Mouse (Mus musculus): ENCODE data around the gene Kank1. TPM values are rescaled to one million over a fixed set of nuclear protein-coding genes. Genes with fewer than 3 reads are reported as not detected.

Gene Kank1
- polyA plus RNA-seq, 1 experiment from 2014 or later: 8.3 TPM

DNA sequence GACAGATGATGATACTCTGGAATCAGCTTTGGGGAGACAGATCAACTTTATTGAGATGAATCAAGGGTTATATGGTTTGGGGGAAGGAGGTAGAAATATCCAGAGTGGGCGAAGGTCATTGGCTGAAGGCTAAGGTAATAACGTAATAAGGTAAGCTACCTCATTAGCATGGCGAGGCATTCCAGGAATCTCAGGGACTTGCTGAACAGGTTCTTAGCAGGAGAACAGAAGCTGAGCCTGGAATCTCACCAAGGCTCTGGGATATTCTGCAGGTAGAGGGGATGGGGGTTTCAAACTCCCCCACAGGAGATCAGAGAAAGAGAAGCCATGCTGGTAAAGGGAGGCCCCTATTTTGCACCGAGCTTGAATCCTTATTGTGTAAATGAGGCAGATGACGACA lies 60.5 kb downstream of the Kank1 start:
- Histone ChIP-seq H3K36me3 (ENCODE audit: control insufficient read depth, insufficient read depth) (no peaks in the 10 kb centered on the region), H3K27me3 (ENCODE audit: control insufficient read depth, insufficient read depth, low read depth, low read length) (no peaks in the 10 kb centered on the region), H3K4me2 (ENCODE audit: low read depth, low read length) (no peak overlapping the region), H3K4me1 (ENCODE audit: control insufficient read depth, low read depth, low read length) (no peaks in the 10 kb centered on the region), H3K27ac (ENCODE audit: low read length) (no peak overlapping the region), H3K9me3 (replicated peaks; ENCODE audit: control insufficient read depth, low read length) (no peaks in the 10 kb centered on the region), H3K4me3 (ENCODE audit: low read depth, low read length) (no peak overlapping the region), H3K9ac (ENCODE audit: low read depth, low read length) (no peak overlapping the region)
- 67% methylated on average over 5 of the region's 5 CpGs for WGBS (ENCODE audit: insufficient replicate concordance)
- ATAC-seq (ENCODE audit: low read depth): no peak

DNA sequence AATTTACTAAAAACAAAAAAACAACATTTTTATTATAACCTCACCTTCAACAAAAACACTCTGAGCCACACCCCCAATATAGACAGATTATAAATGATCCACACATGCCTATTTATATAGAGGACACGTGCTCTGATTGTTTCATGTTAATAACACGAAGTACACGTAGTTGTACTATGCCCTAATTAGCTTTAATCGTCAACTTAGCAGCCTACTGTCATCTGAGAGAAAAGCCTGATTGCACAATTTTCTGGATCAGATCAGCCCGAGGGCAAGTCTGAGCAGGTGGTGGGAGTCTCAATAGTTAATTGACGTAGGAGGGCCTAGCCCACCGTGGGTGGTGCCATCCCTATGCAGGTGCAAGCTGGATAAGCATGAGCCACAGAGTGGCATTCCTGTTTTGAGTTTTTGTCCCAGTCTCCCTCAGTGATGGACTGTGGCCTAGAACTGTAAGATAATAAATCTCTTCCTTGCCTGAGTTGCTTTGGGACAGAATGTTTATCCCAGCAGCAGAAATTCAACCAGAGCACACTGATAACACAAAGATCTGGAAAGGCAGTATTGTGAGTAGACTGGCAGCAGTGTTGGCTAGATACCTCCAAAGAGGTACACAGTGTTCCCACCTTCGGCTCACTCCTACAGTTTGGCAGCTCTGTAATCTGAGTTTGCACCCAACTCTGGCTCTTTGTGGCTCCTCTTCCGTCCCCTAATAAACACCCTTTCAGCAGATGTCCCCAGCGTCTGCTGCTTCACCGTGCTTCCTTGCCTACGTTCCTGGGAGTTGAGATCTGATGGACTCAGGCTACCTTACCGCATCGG lies 63.3 kb downstream of the Kank1 start:
- no peaks in the 10 kb centered on the region for H3K27me3 ChIP-seq (ENCODE audit: control insufficient read depth, insufficient read depth, low read depth, low read length)
- H3K4me3 ChIP-seq (ENCODE audit: low read depth, low read length): no peak overlapping the region
- WGBS (ENCODE audit: insufficient replicate concordance): 60% methylated on average over 14 of the region's 14 CpGs
- H3K9ac ChIP-seq (ENCODE audit: low read depth, low read length): no peak overlapping the region
- no peak for ATAC-seq (ENCODE audit: low read depth)
- H3K4me2 ChIP-seq (ENCODE audit: low read depth, low read length): no peak overlapping the region
- no peaks in the 10 kb centered on the region for H3K36me3 ChIP-seq (ENCODE audit: control insufficient read depth, insufficient read depth)
- no peak overlapping the region for H3K27ac ChIP-seq (ENCODE audit: low read length)
- no peaks in the 10 kb centered on the region for H3K9me3 ChIP-seq (replicated peaks; ENCODE audit: control insufficient read depth, low read length)
- no peaks in the 10 kb centered on the region for H3K4me1 ChIP-seq (ENCODE audit: control insufficient read depth, low read depth, low read length)

DNA sequence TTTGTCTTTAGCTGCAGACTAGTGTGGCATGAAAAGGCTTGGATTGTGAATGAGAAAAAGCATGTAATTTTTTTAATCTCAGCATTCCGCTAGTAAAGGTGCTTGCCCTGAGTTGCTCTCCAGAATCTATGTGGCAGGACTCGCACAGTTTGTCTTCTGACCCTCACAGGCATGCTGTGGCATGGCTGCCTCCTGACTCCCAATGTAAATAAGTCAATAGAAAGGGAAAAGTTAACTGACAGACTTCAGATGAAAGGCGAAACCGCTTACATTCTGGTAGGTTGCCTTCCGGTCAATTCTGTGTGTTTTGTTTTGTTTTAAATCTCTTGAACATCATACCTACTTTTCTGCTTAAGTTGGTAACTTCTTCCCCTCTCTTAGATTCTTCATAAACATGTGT lies 64.4 kb downstream of the Kank1 start:
- Histone ChIP-seq H3K27ac (ENCODE audit: low read length) (no peak overlapping the region), H3K4me3 (ENCODE audit: low read depth, low read length) (no peak overlapping the region), H3K36me3 (ENCODE audit: control insufficient read depth, insufficient read depth) (no peaks in the 10 kb centered on the region), H3K4me1 (ENCODE audit: control insufficient read depth, low read depth, low read length) (no peaks in the 10 kb centered on the region), H3K9me3 (replicated peaks; ENCODE audit: control insufficient read depth, low read length) (no peaks in the 10 kb centered on the region), H3K27me3 (ENCODE audit: control insufficient read depth, insufficient read depth, low read depth, low read length) (no peaks in the 10 kb centered on the region), H3K4me2 (ENCODE audit: low read depth, low read length) (no peak overlapping the region), H3K9ac (ENCODE audit: low read depth, low read length) (no peak overlapping the region)
- no peak; the same call in 1 of the 2 replicates for ATAC-seq (ENCODE audit: low read depth)
- WGBS (ENCODE audit: insufficient replicate concordance): 68% methylated on average over 5 of the region's 5 CpGs

DNA sequence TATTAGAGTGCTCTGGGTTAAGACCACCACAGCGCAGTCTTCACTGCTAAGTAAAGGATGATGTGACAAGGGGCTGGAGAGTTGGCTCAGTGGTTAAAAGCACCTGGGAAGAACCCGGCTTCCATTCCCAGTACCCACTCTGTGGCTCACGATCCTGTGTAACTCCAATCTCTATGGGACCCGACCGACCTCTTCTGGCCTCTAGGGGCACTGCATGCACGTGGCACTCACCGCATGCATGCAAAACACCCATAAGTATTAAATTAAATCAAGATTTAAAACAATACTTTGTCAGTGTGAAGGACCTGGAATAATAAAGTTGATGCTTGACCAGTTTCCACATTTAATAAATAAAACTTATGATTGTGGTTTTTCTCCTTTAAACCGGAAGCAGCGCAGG lies 69.5 kb downstream of the Kank1 start:
- Histone ChIP-seq H3K27ac (ENCODE audit: low read length) (no peak overlapping the region), H3K36me3 (ENCODE audit: control insufficient read depth, insufficient read depth) (no peaks in the 10 kb centered on the region), H3K4me2 (ENCODE audit: low read depth, low read length) (no peak overlapping the region), H3K9me3 (replicated peaks; ENCODE audit: control insufficient read depth, low read length) (no peaks in the 10 kb centered on the region), H3K4me1 (ENCODE audit: control insufficient read depth, low read depth, low read length) (no peaks in the 10 kb centered on the region), H3K4me3 (ENCODE audit: low read depth, low read length) (no peak overlapping the region), H3K27me3 (ENCODE audit: control insufficient read depth, insufficient read depth, low read depth, low read length) (no peaks in the 10 kb centered on the region), H3K9ac (ENCODE audit: low read depth, low read length) (no peak overlapping the region)
- 52% methylated on average over 9 of the region's 9 CpGs for whole genome bisulfite sequencing (ENCODE audit: insufficient replicate concordance)
- ATAC-seq (ENCODE audit: low read depth): no peak

DNA sequence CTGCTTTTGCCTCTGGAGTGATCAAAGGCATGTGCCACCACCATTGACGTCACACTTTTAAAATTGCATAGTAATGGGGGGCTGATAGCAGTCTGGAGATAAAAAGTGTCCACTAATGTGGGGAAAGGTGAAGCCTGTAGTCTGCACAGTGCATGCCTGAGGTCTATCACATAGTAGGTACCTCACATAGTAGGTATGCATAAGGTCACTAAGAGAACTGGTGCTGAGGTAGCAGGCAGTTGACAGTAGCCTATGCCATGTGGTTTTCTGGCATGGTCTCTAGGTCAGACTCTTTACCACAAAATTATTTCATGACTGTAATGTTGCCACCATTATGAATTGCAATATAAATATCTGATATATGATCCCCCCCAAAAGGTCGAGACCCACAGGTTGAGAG lies 71.4 kb downstream of the Kank1 start:
- Histone ChIP-seq H3K4me1 (ENCODE audit: control insufficient read depth, low read depth, low read length) (peaks cover 3% of the 10 kb centered on the region; the same call in 1 of the 2 replicates), H3K27ac (ENCODE audit: low read length) (no peak overlapping the region), H3K36me3 (ENCODE audit: control insufficient read depth, insufficient read depth) (no peaks in the 10 kb centered on the region), H3K9me3 (replicated peaks; ENCODE audit: control insufficient read depth, low read length) (no peaks in the 10 kb centered on the region), H3K9ac (ENCODE audit: low read depth, low read length) (no peak overlapping the region), H3K4me3 (ENCODE audit: low read depth, low read length) (no peak overlapping the region), H3K4me2 (ENCODE audit: low read depth, low read length) (no peak overlapping the region), H3K27me3 (ENCODE audit: control insufficient read depth, insufficient read depth, low read depth, low read length) (no peaks in the 10 kb centered on the region)
- WGBS (ENCODE audit: insufficient replicate concordance): 19% methylated on average over 2 of the region's 2 CpGs
- no peak for ATAC-seq (ENCODE audit: low read depth)

DNA sequence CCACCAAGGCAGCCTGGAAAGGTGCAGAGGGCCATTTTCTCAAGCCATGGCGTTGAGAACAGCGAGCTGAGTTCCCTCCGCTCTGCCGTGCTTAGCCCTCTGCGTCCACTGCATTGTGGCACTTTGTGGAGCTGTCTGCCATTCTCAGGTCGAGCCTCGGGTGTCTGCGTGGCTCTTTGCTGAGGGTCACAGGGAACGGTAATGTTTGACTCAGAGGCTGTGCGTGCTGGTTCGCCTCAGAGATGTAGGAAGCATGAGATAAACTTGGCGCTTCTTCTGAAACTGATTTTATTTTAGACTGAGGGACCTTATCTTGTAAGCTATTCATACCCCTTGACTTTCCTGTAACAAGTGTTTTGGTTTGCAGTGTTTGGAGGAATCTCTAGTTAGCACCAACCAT lies 72.0 kb downstream of the Kank1 start:
- no peak for ATAC-seq (ENCODE audit: low read depth)
- Histone ChIP-seq H3K27ac (ENCODE audit: low read length) (no peak overlapping the region), H3K36me3 (ENCODE audit: control insufficient read depth, insufficient read depth) (no peaks in the 10 kb centered on the region), H3K4me2 (ENCODE audit: low read depth, low read length) (no peak overlapping the region), H3K4me1 (ENCODE audit: control insufficient read depth, low read depth, low read length) (peaks cover 3% of the 10 kb centered on the region; the same call in 1 of the 2 replicates), H3K9me3 (replicated peaks; ENCODE audit: control insufficient read depth, low read length) (no peaks in the 10 kb centered on the region), H3K27me3 (ENCODE audit: control insufficient read depth, insufficient read depth, low read depth, low read length) (no peaks in the 10 kb centered on the region), H3K4me3 (ENCODE audit: low read depth, low read length) (no peak overlapping the region), H3K9ac (ENCODE audit: low read depth, low read length) (no peak overlapping the region)
- WGBS (ENCODE audit: insufficient replicate concordance): 28% methylated on average over 12 of the region's 12 CpGs

DNA sequence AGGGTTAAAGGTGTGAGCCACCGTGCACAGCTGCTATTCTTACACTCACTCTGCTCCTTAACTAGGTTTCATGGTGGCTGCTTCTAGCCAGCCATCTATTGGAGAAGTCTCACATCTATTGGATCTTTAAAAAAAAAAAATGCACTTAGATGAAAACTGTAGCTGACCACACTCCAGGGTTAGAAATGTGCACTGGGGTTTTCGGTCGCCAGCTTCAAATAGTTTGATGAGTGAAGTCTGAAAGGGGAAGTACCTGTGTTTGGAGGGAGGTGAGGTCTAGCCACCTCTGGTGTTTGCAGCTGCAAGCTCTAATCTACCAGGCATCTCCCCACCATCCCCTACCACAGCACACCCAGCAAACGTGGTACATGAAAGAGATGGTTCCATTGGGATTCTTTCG lies 74.2 kb downstream of the Kank1 start:
- WGBS (ENCODE audit: insufficient replicate concordance): 39% methylated on average over 5 of the region's 5 CpGs
- ATAC-seq (ENCODE audit: low read depth): no peak

DNA sequence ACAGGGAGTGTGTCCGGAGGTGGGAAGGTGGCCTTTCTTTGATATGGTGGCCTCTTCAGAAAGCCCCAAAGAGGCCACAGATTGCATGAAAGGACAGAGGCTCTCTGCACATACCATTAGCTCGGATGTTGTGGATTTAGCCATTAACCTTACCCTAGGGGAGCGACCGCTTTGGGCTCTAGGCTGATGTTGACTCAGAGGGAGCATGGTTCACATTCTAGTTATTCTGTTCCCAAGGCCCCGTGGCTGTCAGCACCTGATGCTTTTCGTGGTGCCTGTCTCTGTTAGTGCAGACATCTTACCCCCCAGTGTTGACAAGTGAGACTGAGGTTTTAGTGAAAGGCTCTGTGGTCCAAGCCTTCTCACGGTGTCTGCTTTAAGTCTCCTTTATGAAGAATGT lies 74.9 kb downstream of the Kank1 start:
- Histone ChIP-seq H3K27ac (ENCODE audit: low read length) (no peak overlapping the region), H3K4me1 (ENCODE audit: control insufficient read depth, low read depth, low read length) (peaks cover 3% of the 10 kb centered on the region; the same call in 1 of the 2 replicates), H3K9me3 (replicated peaks; ENCODE audit: control insufficient read depth, low read length) (no peaks in the 10 kb centered on the region), H3K36me3 (ENCODE audit: control insufficient read depth, insufficient read depth) (no peaks in the 10 kb centered on the region), H3K27me3 (ENCODE audit: control insufficient read depth, insufficient read depth, low read depth, low read length) (no peaks in the 10 kb centered on the region), H3K4me3 (ENCODE audit: low read depth, low read length) (no peak overlapping the region), H3K4me2 (ENCODE audit: low read depth, low read length) (no peak overlapping the region), H3K9ac (ENCODE audit: low read depth, low read length) (no peak overlapping the region)
- ATAC-seq (ENCODE audit: low read depth): peak; percentile 72
- WGBS (ENCODE audit: insufficient replicate concordance): 48% methylated on average over 7 of the region's 7 CpGs

More for the DNA sequence above, 74.2 kb downstream of the Kank1 start:
- Histone ChIP-seq H3K9ac (ENCODE audit: low read depth, low read length) (no peak overlapping the region), H3K4me1 (ENCODE audit: control insufficient read depth, low read depth, low read length) (peaks cover 3% of the 10 kb centered on the region; the same call in 1 of the 2 replicates), H3K4me3 (ENCODE audit: low read depth, low read length) (no peak overlapping the region), H3K4me2 (ENCODE audit: low read depth, low read length) (no peak overlapping the region), H3K9me3 (replicated peaks; ENCODE audit: control insufficient read depth, low read length) (no peaks in the 10 kb centered on the region), H3K27ac (ENCODE audit: low read length) (no peak overlapping the region), H3K36me3 (ENCODE audit: control insufficient read depth, insufficient read depth) (no peaks in the 10 kb centered on the region), H3K27me3 (ENCODE audit: control insufficient read depth, insufficient read depth, low read depth, low read length) (no peaks in the 10 kb centered on the region)

DNA sequence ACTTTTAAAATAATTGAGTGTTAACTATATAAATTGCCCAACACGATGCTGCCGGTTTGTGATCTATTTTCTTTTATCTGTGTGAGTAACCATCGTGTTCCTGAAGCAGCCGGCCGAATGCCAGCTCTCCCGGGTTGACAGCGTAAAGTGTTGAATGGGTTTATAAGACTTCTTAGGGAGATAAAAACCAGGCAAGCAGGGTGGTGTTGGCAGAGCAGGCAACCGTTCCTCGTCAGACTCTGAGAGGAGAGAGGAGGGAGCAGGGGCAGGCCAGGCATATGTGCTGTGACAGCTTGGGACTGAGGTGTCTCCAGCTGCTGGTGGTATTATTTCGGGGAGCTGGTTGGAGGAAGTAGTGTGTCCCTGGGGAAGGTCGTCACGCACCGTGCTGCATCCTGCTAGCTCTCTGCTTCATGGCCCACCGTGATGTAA lies 78.7 kb downstream of the Kank1 start:
- H3K9ac ChIP-seq (ENCODE audit: low read depth, low read length): no peak overlapping the region
- H3K4me3 ChIP-seq (ENCODE audit: low read depth, low read length): no peak overlapping the region
- H3K27ac ChIP-seq (ENCODE audit: low read length): no peak overlapping the region
- H3K36me3 ChIP-seq (ENCODE audit: control insufficient read depth, insufficient read depth): no peaks in the 10 kb centered on the region
- no peaks in the 10 kb centered on the region for H3K27me3 ChIP-seq (ENCODE audit: control insufficient read depth, insufficient read depth, low read depth, low read length)
- 42% methylated on average over 14 of the region's 14 CpGs for WGBS (ENCODE audit: insufficient replicate concordance)
- H3K9me3 ChIP-seq (replicated peaks; ENCODE audit: control insufficient read depth, low read length): no peaks in the 10 kb centered on the region
- ATAC-seq (ENCODE audit: low read depth): no peak
- H3K4me1 ChIP-seq (ENCODE audit: control insufficient read depth, low read depth, low read length): peaks cover 3% of the 10 kb centered on the region; the same call in 1 of the 2 replicates
- H3K4me2 ChIP-seq (ENCODE audit: low read depth, low read length): no peak overlapping the region
